Mouse (Mus musculus): ENCODE measurements around the gene Gm45783. TPM values are rescaled to one million over a fixed set of nuclear protein-coding genes. Genes with fewer than 3 reads are reported as not detected.
"Not testable (repeated sequence)": the region's sequence is repeated elsewhere in the genome, so short reads cannot be mapped to it uniquely, and the experiment has no call there.

The Gm45783 gene
- polyA plus RNA-seq (2014; fragmentation: Nextera tagmentation; extraction: Ambion mirVana) = not detected in 2 replicates

- not testable (repeated sequence) for H3K36me3 ChIP-seq (ENCODE audit: control insufficient read depth, insufficient read depth, low read length); H3K9ac ChIP-seq (replicated peaks; ENCODE audit: low read depth, low read length); H3K27ac ChIP-seq (ENCODE audit: low read depth, low read length); H3K4me2 ChIP-seq (ENCODE audit: low read depth, low read length); H3K9me3 ChIP-seq (ENCODE audit: control insufficient read depth, low read length); H3K4me1 ChIP-seq (ENCODE audit: control insufficient read depth, insufficient read depth, low read length); H3K4me3 ChIP-seq (ENCODE audit: low read depth, low read length); H3K27me3 ChIP-seq (ENCODE audit: control insufficient read depth, insufficient read depth, low read length); ATAC-seq (ENCODE audit: low read depth)
- 47% methylated on average over 12 of the region's 12 CpGs for WGBS
Measured at GRCm38 (mm10) chr7:7374431-7374830, at the start of gene Gm45783. Gm45783 (minus strand) TSS chr7:7374573.

DNA sequence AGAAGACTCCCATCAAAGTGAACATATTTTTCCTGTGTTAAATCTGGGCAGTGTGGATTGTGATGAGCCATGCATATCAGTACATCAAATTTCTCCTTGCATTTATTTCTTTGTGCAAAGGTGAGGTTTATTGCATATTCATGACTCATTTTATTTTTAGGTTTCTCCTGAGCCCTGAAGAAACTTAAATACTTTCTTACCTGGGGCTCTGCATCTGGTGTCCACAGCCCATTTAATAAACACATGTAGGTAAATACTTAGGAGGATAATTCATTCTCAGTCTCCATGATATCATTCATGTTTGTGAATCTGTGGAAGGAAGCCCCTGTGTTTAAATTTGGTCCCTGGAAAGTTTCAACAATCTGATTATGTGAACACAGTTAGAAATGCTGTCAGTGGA is 25.2 kb upstream of the Gm45783 start, which contains the start of gene Vmn2r31:
Gene Vmn2r31 (minus strand): TSS at position 101 of the 400 bp plus-strand sequence.
- not testable (repeated sequence) for H3K9me3 ChIP-seq (ENCODE audit: control insufficient read depth, low read length); H3K4me1 ChIP-seq (ENCODE audit: control insufficient read depth, insufficient read depth, low read length); H3K27me3 ChIP-seq (ENCODE audit: control insufficient read depth, insufficient read depth, low read length); ATAC-seq (ENCODE audit: low read depth); H3K36me3 ChIP-seq (ENCODE audit: control insufficient read depth, insufficient read depth, low read length); H3K27ac ChIP-seq (ENCODE audit: low read depth, low read length); H3K9ac ChIP-seq (replicated peaks; ENCODE audit: low read depth, low read length); H3K4me3 ChIP-seq (ENCODE audit: low read depth, low read length); H3K4me2 ChIP-seq (ENCODE audit: low read depth, low read length)

DNA sequence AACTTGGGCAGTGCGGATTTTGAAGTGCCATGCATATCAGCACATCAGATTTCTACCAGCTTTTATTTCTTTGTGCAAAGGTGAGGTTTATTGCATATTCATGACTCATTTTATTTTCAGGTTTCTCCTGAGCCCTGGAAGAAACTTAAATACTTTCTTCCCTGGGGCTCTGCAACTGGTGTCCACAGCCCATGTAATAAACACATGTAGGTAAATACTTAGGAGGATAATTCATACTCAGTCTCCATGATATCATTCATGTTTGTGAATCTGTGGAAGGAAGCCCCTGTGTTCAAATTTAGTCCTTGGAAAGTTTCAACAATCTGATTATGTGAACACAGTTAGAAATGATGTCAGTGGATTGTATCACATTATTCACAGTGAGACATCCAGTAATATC is 36.9 kb downstream of the Gm45783 start, which contains the start of gene Vmn2r30:
Gene Vmn2r30 (minus strand): TSS at position 101 of the 400 bp plus-strand sequence.
- not testable (repeated sequence) for ATAC-seq (ENCODE audit: low read depth)
- WGBS = no CpG with 5 or more reads among the region's 1 CpGs

DNA sequence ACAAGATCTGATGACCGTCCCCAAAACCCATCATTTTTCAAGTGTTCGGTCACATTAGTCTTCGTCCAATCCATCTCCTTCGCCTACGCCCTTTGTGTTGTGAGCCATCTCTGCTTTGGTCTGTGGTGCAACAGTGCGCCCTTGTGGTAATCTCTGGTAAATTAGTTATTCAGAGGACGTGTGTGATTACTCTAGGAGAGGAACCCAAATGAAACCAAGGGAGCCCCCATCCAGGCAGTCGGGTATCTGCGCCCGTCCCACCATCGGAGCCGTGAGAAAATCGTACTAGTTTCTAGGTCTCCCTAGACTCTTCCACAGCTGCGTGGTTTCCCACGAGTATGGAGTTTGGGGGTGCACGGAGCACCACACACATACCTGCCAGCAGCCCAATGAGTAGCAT is 78.8 kb downstream of the Gm45783 start:
- Histone ChIP-seq H3K9ac (replicated peaks; ENCODE audit: low read depth, low read length) (no peak overlapping the region), H3K4me3 (ENCODE audit: low read depth, low read length) (no peak overlapping the region), H3K36me3 (ENCODE audit: control insufficient read depth, insufficient read depth, low read length) (peaks cover 30% of the 10 kb centered on the region), H3K4me2 (ENCODE audit: low read depth, low read length) (no peak overlapping the region), H3K27me3 (ENCODE audit: control insufficient read depth, insufficient read depth, low read length) (no peaks in the 10 kb centered on the region), H3K27ac (ENCODE audit: low read depth, low read length) (no peak overlapping the region), H3K9me3 (ENCODE audit: control insufficient read depth, low read length) (no peaks in the 10 kb centered on the region), H3K4me1 (ENCODE audit: control insufficient read depth, insufficient read depth, low read length) (no peaks in the 10 kb centered on the region)
- ATAC-seq (ENCODE audit: low read depth) = no peak
- 83% methylated on average over 16 of the region's 16 CpGs for WGBS

More for the DNA sequence above, 36.9 kb downstream of the Gm45783 start, which contains the start of gene Vmn2r30:
- H3K4me3 ChIP-seq (ENCODE audit: low read depth, low read length); H3K36me3 ChIP-seq (ENCODE audit: control insufficient read depth, insufficient read depth, low read length); H3K27ac ChIP-seq (ENCODE audit: low read depth, low read length); H3K4me2 ChIP-seq (ENCODE audit: low read depth, low read length); H3K9ac ChIP-seq (replicated peaks; ENCODE audit: low read depth, low read length); H3K27me3 ChIP-seq (ENCODE audit: control insufficient read depth, insufficient read depth, low read length); H3K4me1 ChIP-seq (ENCODE audit: control insufficient read depth, insufficient read depth, low read length); H3K9me3 ChIP-seq (ENCODE audit: control insufficient read depth, low read length): not testable (repeated sequence)

Small RNA genes within 50 kb of the gene (microRNA-seq; reads per million reads assigned to microRNA genes)
- 1.7 reads per million for gene Mir5620

Other genes with a start within 250 kb of the Gm45783 start
- 13.8 and 15.4 TPM in 2 replicates for gene Zfp773, start 237.8 kb downstream of the Gm45783 start, polyA plus RNA-seq (2014; fragmentation: Nextera tagmentation; extraction: Ambion mirVana)
- gene Zfp418, start 203.2 kb downstream of the Gm45783 start, polyA plus RNA-seq (2014; fragmentation: Nextera tagmentation; extraction: Ambion mirVana) = 3.6 and 3.9 TPM in 2 replicates
- gene Zfp772, start 164.6 kb downstream of the Gm45783 start, polyA plus RNA-seq (2014; fragmentation: Nextera tagmentation; extraction: Ambion mirVana) = 10.1 and 11.1 TPM in 2 replicates
- 1.0 and 2.5 TPM in 2 replicates for gene Vmn2r29, start 127.2 kb downstream of the Gm45783 start, polyA plus RNA-seq (2014; fragmentation: Nextera tagmentation; extraction: Ambion mirVana)
- 9.7 and 16.2 TPM in 2 replicates for gene Gm45844, start 96.3 kb downstream of the Gm45783 start, polyA plus RNA-seq (2014; fragmentation: Nextera tagmentation; extraction: Ambion mirVana)
- 188 and 193 TPM in 2 replicates for gene Clcn4, start 73.7 kb downstream of the Gm45783 start, polyA plus RNA-seq (2014; fragmentation: Nextera tagmentation; extraction: Ambion mirVana)
- gene Vmn2r30, start 37.0 kb downstream of the Gm45783 start, polyA plus RNA-seq (2014; fragmentation: Nextera tagmentation; extraction: Ambion mirVana) = not detected in 2 replicates
- not detected in 2 replicates for gene Vmn2r31, start 25.1 kb upstream of the Gm45783 start, polyA plus RNA-seq (2014; fragmentation: Nextera tagmentation; extraction: Ambion mirVana)
- gene Vmn2r32, start 105.4 kb upstream of the Gm45783 start, polyA plus RNA-seq (2014; fragmentation: Nextera tagmentation; extraction: Ambion mirVana) = not detected in 2 replicates
- gene Vmn2r33, start 192.2 kb upstream of the Gm45783 start, polyA plus RNA-seq (2014; fragmentation: Nextera tagmentation; extraction: Ambion mirVana) = not detected in 2 replicates

Data from neural tube, embryonic 14.5 days (tissue).